ENCODE assay signal across 31 mouse cellular contexts in genomic region chr6:47827462-47827861, GRCm38 (mm10). TPM values are rescaled to one million over a fixed set of nuclear protein-coding genes. Genes with fewer than 3 reads are reported as not detected.
DNase-seq lines count a peak whose midpoint lies in the region; ATAC-seq and TF ChIP-seq lines count a peak whose summit lies in the region.
"Had no signal": no experiment of that assay in that cellular context is flagged by ENCODE, and none has a peak within 500 bp of the region (broad histone marks: within the 10 kb centered on the region; RNA-seq: fewer than 3 reads in every experiment).

No protein-coding gene starts in this region.

- no peak for DNase-seq in forebrain, postnatal 0 days
- DNase-seq in forebrain, embryonic 10.5 days (ENCODE audit: extremely low spot score, low spot score) = no peak
- DNase-seq in layer of hippocampus, adult 2 months (ENCODE audit: low spot score in 2 of 2) = no peak
- no peak for DNase-seq in layer of hippocampus, postnatal 25 days (ENCODE audit: extremely low spot score in 1 of 2, low spot score in 1 of 2)
- DNase-seq in 416B (ENCODE audit: low read depth) (peak; percentile 52), NIH3T3 (ENCODE audit: low read depth) (peak; percentile 32)
- no peak for DNase-seq in gastrocnemius, adult 18-20 months (ENCODE audit: low spot score)
- DNase-seq in thymus, postnatal 14 days = no peak
- DNase-seq: adrenal gland, adult 8-10 months; adrenal gland, postnatal 25 days; cerebellum, adult 11-12 months; cerebellum, adult 8-10 months; cerebellum, postnatal 10 days; cerebellum, postnatal 36 days; embryo, embryonic 11 days; gastrocnemius, postnatal 25 days; heart, adult 18-20 months; heart, postnatal 10 days; heart, postnatal 36 days had no signal

- peak; percentile 21; the same call in 1 of the 2 replicates for TF ChIP-seq CTCF in forebrain, postnatal 0 days (IDR thresholded peaks at IDR 0.05; ENCODE audit: low read depth)
- peak; percentile 51 for TF ChIP-seq CTCF in layer of hippocampus, adult 2 months (conservative IDR thresholded peaks at IDR 0.05)

- H3K9me3 ChIP-seq in forebrain, postnatal 0 days (ENCODE audit: low read length) = no peaks in the 10 kb centered on the region
- H3K9me3 ChIP-seq in forebrain, embryonic 10.5 days = no peaks in the 10 kb centered on the region
- H3K9me3 ChIP-seq: embryonic facial prominence, embryonic 10.5 days; embryonic facial prominence, embryonic 13.5 days; forebrain, embryonic 13.5 days; G1E; heart, embryonic 12.5 days; heart, embryonic 15.5 days; hindbrain, embryonic 10.5 days; hindbrain, embryonic 13.5 days had no signal

- 94% methylated on average over 4 of the region's 4 CpGs for WGBS in forebrain, postnatal 0 days
- 97% methylated on average over 4 of the region's 4 CpGs for WGBS in forebrain, embryonic 10.5 days

- no peak overlapping the region for H3K4me3 ChIP-seq in forebrain, postnatal 0 days (ENCODE audit: low read depth, low read length)
- no peak overlapping the region for H3K4me3 ChIP-seq in forebrain, embryonic 10.5 days
- H3K4me3 ChIP-seq in layer of hippocampus, adult 2 months = no peak overlapping the region
- H3K4me3 ChIP-seq: embryonic facial prominence, embryonic 10.5 days; embryonic facial prominence, embryonic 13.5 days; erythroblast, embryonic 14.5 days; forebrain, embryonic 13.5 days; heart, embryonic 12.5 days; heart, embryonic 15.5 days; hindbrain, embryonic 10.5 days; hindbrain, embryonic 13.5 days had no signal

- no peaks in the 10 kb centered on the region for H3K27me3 ChIP-seq in forebrain, postnatal 0 days (ENCODE audit: insufficient read depth, low read length)
- no peaks in the 10 kb centered on the region for H3K27me3 ChIP-seq in forebrain, embryonic 10.5 days (ENCODE audit: poor library complexity, severe bottlenecking)
- H3K27me3 ChIP-seq: embryonic facial prominence, embryonic 13.5 days; forebrain, embryonic 13.5 days; heart, embryonic 12.5 days; heart, embryonic 15.5 days; hindbrain, embryonic 13.5 days had no signal

- no peak overlapping the region for H3K9ac ChIP-seq in forebrain, postnatal 0 days
- H3K9ac ChIP-seq: embryonic facial prominence, embryonic 13.5 days; forebrain, embryonic 13.5 days; heart, embryonic 12.5 days; heart, embryonic 15.5 days; hindbrain, embryonic 13.5 days had no signal

- H3K4me2 ChIP-seq in forebrain, postnatal 0 days (ENCODE audit: low read depth) = no peak overlapping the region
- H3K4me2 ChIP-seq: embryonic facial prominence, embryonic 13.5 days; forebrain, embryonic 13.5 days; heart, embryonic 12.5 days; heart, embryonic 15.5 days; hindbrain, embryonic 13.5 days had no signal

- peaks cover 27% of the 10 kb centered on the region for H3K36me3 ChIP-seq in forebrain, postnatal 0 days (ENCODE audit: insufficient read depth)
- H3K36me3 ChIP-seq in forebrain, embryonic 10.5 days (replicated peaks) = peaks cover 39% of the 10 kb centered on the region
- H3K36me3 ChIP-seq: heart, embryonic 12.5 days; heart, embryonic 15.5 days had no signal

- no peak overlapping the region for H3K27ac ChIP-seq in forebrain, postnatal 0 days (ENCODE audit: low read depth, low read length)
- H3K27ac ChIP-seq in forebrain, embryonic 10.5 days = no peak overlapping the region
- no peak overlapping the region for H3K27ac ChIP-seq in layer of hippocampus, adult 2 months
- H3K27ac ChIP-seq: embryonic facial prominence, embryonic 10.5 days; embryonic facial prominence, embryonic 13.5 days; forebrain, embryonic 13.5 days; heart, embryonic 15.5 days; hindbrain, embryonic 10.5 days; hindbrain, embryonic 13.5 days had no signal

- no peaks in the 10 kb centered on the region for H3K4me1 ChIP-seq in forebrain, postnatal 0 days (ENCODE audit: insufficient read depth)
- peaks cover 18% of the 10 kb centered on the region for H3K4me1 ChIP-seq in forebrain, embryonic 10.5 days

- ATAC-seq in forebrain, postnatal 0 days = no peak
- ATAC-seq: activated CD4-positive, CD25-positive, alpha-beta regulatory T cell, adult 4 months; forebrain, embryonic 13.5 days; forebrain, embryonic 16.5 days; hindbrain, embryonic 16.5 days had no signal

RNA-seq across cellular contexts. Expression of gene Zfp786, which starts 3.2 kb away (rescaled TPM):
- total RNA-seq in forebrain, postnatal 0 days (2014; rRNA removed) = 22.2 and 23.8 TPM in 2 replicates
- polyA plus RNA-seq in forebrain, postnatal 0 days (2015; fragmentation: Nextera tagmentation; extraction: Ambion mirVana) = 5.1 and 5.5 TPM in 2 replicates
- polyA plus RNA-seq in forebrain, embryonic 10.5 days (2016; fragmentation: Nextera tagmentation; extraction: Ambion mirVana) = 6.9 and 7.8 TPM in 2 replicates
- 1 to 10 TPM; 5.5 to 6.5 TPM for total RNA-seq in layer of hippocampus, adult 2 months (2021)
- 1 to 10 TPM; 3.8 to 4.9 TPM for total RNA-seq in layer of hippocampus, postnatal 25 days (2021)
- total RNA-seq in gastrocnemius, adult 18-20 months (2021) = under 1 TPM; 0.73 to 0.76 TPM
- polyA plus RNA-seq: activated CD4-positive, CD25-positive, alpha-beta regulatory T cell, adult 4 months; erythroblast, embryonic 14.5 days had no signal

RNA-seq across cellular contexts. Expression of gene Zfp398, which starts 8.0 kb away (rescaled TPM):
- total RNA-seq in forebrain, postnatal 0 days (2014; rRNA removed) = 23.5 and 28.2 TPM in 2 replicates
- 7.1 and 11.1 TPM in 2 replicates for polyA plus RNA-seq in forebrain, postnatal 0 days (2015; fragmentation: Nextera tagmentation; extraction: Ambion mirVana)
- 8.2 and 8.9 TPM in 2 replicates for polyA plus RNA-seq in forebrain, embryonic 10.5 days (2016; fragmentation: Nextera tagmentation; extraction: Ambion mirVana)
- total RNA-seq in layer of hippocampus, adult 2 months (2021) = 10 to 100 TPM; 21.9 to 22.5 TPM
- 10 to 100 TPM; 18.5 to 23.5 TPM for total RNA-seq in layer of hippocampus, postnatal 25 days (2021)
- total RNA-seq in gastrocnemius, adult 18-20 months (2021) = 1 to 10 TPM; 4.7 to 5.6 TPM

RNA-seq across cellular contexts. Expression of gene Pdia4, which starts 14.2 kb away (rescaled TPM):
- 97.7 and 104 TPM in 2 replicates for total RNA-seq in forebrain, postnatal 0 days (2014; rRNA removed)
- polyA plus RNA-seq in forebrain, postnatal 0 days (2015; fragmentation: Nextera tagmentation; extraction: Ambion mirVana) = 70.5 and 83.7 TPM in 2 replicates
- 275 and 311 TPM in 2 replicates for polyA plus RNA-seq in forebrain, embryonic 10.5 days (2016; fragmentation: Nextera tagmentation; extraction: Ambion mirVana)
- 10 to 100 TPM; 58.2 to 62.5 TPM for total RNA-seq in layer of hippocampus, adult 2 months (2021)
- 10 to 100 TPM; 53.5 to 67.5 TPM for total RNA-seq in layer of hippocampus, postnatal 25 days (2021)
- 10 to 100 TPM; 10.2 to 14.4 TPM for total RNA-seq in gastrocnemius, adult 18-20 months (2021)

RNA-seq across cellular contexts. Expression of gene Zfp282, which starts 49.5 kb away (rescaled TPM):
- 41.8 and 48.5 TPM in 2 replicates for total RNA-seq in forebrain, postnatal 0 days (2014; rRNA removed)
- 15.4 and 16.7 TPM in 2 replicates for polyA plus RNA-seq in forebrain, postnatal 0 days (2015; fragmentation: Nextera tagmentation; extraction: Ambion mirVana)
- 14.7 and 15.0 TPM in 2 replicates for polyA plus RNA-seq in forebrain, embryonic 10.5 days (2016; fragmentation: Nextera tagmentation; extraction: Ambion mirVana)
- total RNA-seq in layer of hippocampus, adult 2 months (2021) = 10 to 100 TPM; 13.3 to 13.5 TPM
- 10 to 100 TPM; 15.3 to 17.1 TPM for total RNA-seq in layer of hippocampus, postnatal 25 days (2021)
- total RNA-seq in gastrocnemius, adult 18-20 months (2021) = 1 to 10 TPM; 5.3 to 5.9 TPM

Comparison
In these comparisons a context has a peak if more than half of its experiments do, and no peak if none do; other contexts are left out.
1. DNase-seq: peak in 416B (single experiment) and NIH3T3 (single experiment); none in forebrain, postnatal 0 days (single experiment), forebrain, embryonic 10.5 days (single experiment), layer of hippocampus, adult 2 months (0 of 2), layer of hippocampus, postnatal 25 days (0 of 2), gastrocnemius, adult 18-20 months (single experiment) and thymus, postnatal 14 days (single experiment).